Mouse (Mus musculus) small intestine, adult 2 months (tissue): Measurements from ENCODE around the gene Rhobtb1. TPM values are rescaled to one million over a fixed set of nuclear protein-coding genes. Genes with fewer than 3 reads are reported as not detected.

Source experiments
- H3K27ac ChIP-seq: fragments of 200-500 bp; 2 replicates; pipeline ENCODE4 v1.5.1; 2012; ENCODE audit warnings: low read depth, low read length, control low read depth, inconsistent platforms; ENCODE audit not compliant: insufficient read depth
- H3K27me3 ChIP-seq: fragments of 200-500 bp; 2 replicates; pipeline ENCODE4 v1.6.1; 2012; ENCODE audit warnings: mild to moderate bottlenecking, moderate library complexity, low read length, inconsistent platforms; ENCODE audit not compliant: control insufficient read depth, insufficient read depth
- H3K36me3 ChIP-seq: fragments of 200-500 bp; 2 replicates; pipeline ENCODE4 v1.6.1; 2012; ENCODE audit warnings: mild to moderate bottlenecking, low read length, control low read depth, inconsistent platforms; ENCODE audit not compliant: control insufficient read depth, insufficient read depth
- H3K4me1 ChIP-seq: fragments of 200-500 bp; 2 replicates; pipeline ENCODE4 v1.6.1; 2012; ENCODE audit warnings: low read length, inconsistent platforms, mixed read lengths; ENCODE audit not compliant: control insufficient read depth, insufficient read depth, insufficient read length
- H3K4me3 ChIP-seq: fragments of 200-500 bp; 2 replicates; pipeline ENCODE4 v1.5.1; 2012; ENCODE audit warnings: low read depth, mild to moderate bottlenecking, control low read depth, inconsistent platforms, low read length, moderate library complexity
- CTCF ChIP-seq: fragments of 200-500 bp; IDR thresholded peaks from 2 replicates; pipeline ENCODE4 v1.5.1; 2012; ENCODE audit warnings: low read depth, mild to moderate bottlenecking, control low read depth, inconsistent platforms, low read length, moderate library complexity, mixed read lengths; ENCODE audit not compliant: insufficient replicate concordance, insufficient read length; ENCODE audit errors: extremely low read depth
- POLR2A ChIP-seq: fragments of 200-500 bp; IDR thresholded peaks from 2 replicates; pipeline ENCODE4 v1.6.1; 2012; ENCODE audit warnings: low read depth, mild to moderate bottlenecking, control low read depth, inconsistent platforms, low read length, moderate library complexity
- WGBS: fragments of 180-500 bp; shearing (Covaris S2); methylation state at CpG from one replicate; pipeline ENCODE4 v1.1.7; 2018; 5-methylcytosine and 5-hydroxymethylcytosine counted together
- polyA plus RNA-seq: library from polyadenylated mRNA; depleted of rRNA; stranded (reverse); fragments of >200 nt; gene quantifications from 2 replicates; pipeline ENCODE4 v1.2.3, GENCODE M21; 2012

The Rhobtb1 gene
- polyA plus RNA-seq, 1 experiment = 7.9 TPM

GRCm38 (mm10) chr10:69245906-69246668 is 94.9 kb downstream of the Rhobtb1 start:
- Histone ChIP-seq H3K27me3 (no peaks in the 10 kb centered on the region), H3K4me3 (no peak overlapping the region), H3K27ac (peak overlapping the region; percentile 44), H3K4me1 (peaks cover 6% of the 10 kb centered on the region; the same call in 1 of the 2 replicates), H3K36me3 (no peaks in the 10 kb centered on the region)
- no peak for TF ChIP-seq CTCF
- WGBS = 79% methylated on average over 10 of the region's 10 CpGs

GRCm38 (mm10) chr10:69246762-69247161 is 95.5 kb downstream of the Rhobtb1 start:
- Histone ChIP-seq H3K4me1 (peaks cover 8% of the 10 kb centered on the region; the same call in 1 of the 2 replicates), H3K4me3 (no peak overlapping the region), H3K36me3 (no peaks in the 10 kb centered on the region), H3K27ac (peak overlapping the region; percentile 44), H3K27me3 (no peaks in the 10 kb centered on the region)
- WGBS = 65% methylated on average over 3 of the region's 3 CpGs
- TF ChIP-seq CTCF (no peak), POLR2A (no peak)

- peak overlapping the region; percentile 57 for H3K27ac ChIP-seq
- no peaks in the 10 kb centered on the region for H3K36me3 ChIP-seq
- no peaks in the 10 kb centered on the region for H3K27me3 ChIP-seq
- 83% methylated on average over 7 of the region's 7 CpGs for WGBS
- TF ChIP-seq CTCF (no peak), POLR2A (no peak)
- no peak overlapping the region for H3K4me3 ChIP-seq
- peaks cover 12% of the 10 kb centered on the region; the same call in 1 of the 2 replicates for H3K4me1 ChIP-seq
Measured at GRCm38 (mm10) chr10:69247311-69248033, 96.2 kb downstream of the Rhobtb1 start.

GRCm38 (mm10) chr10:69248261-69249160 is 97.3 kb downstream of the Rhobtb1 start:
- peaks cover 12% of the 10 kb centered on the region; the same call in 1 of the 2 replicates for H3K4me1 ChIP-seq
- no peaks in the 10 kb centered on the region for H3K27me3 ChIP-seq
- H3K36me3 ChIP-seq = no peaks in the 10 kb centered on the region
- H3K27ac ChIP-seq = peak overlapping the region; percentile 57
- no peak overlapping the region for H3K4me3 ChIP-seq
- no peak for TF ChIP-seq POLR2A
- TF ChIP-seq CTCF = no peak
- 89% methylated on average over 29 of the region's 29 CpGs for WGBS

GRCm38 (mm10) chr10:69251254-69251653 is 100.0 kb downstream of the Rhobtb1 start:
- Histone ChIP-seq H3K4me1 (peaks cover 25% of the 10 kb centered on the region), H3K4me3 (no peak overlapping the region), H3K27me3 (no peaks in the 10 kb centered on the region), H3K36me3 (no peaks in the 10 kb centered on the region), H3K27ac (no peak overlapping the region)
- WGBS = 86% methylated on average over 6 of the region's 6 CpGs
- TF ChIP-seq POLR2A = no peak
- TF ChIP-seq CTCF = no peak

GRCm38 (mm10) chr10:69252112-69253074 is 101.2 kb downstream of the Rhobtb1 start:
- no peak for TF ChIP-seq POLR2A
- TF ChIP-seq CTCF = no peak
- peaks cover 23% of the 10 kb centered on the region for H3K4me1 ChIP-seq
- no peaks in the 10 kb centered on the region for H3K27me3 ChIP-seq
- no peaks in the 10 kb centered on the region for H3K36me3 ChIP-seq
- WGBS = 73% methylated on average over 17 of the region's 17 CpGs
- peak overlapping the region; percentile 57 for H3K27ac ChIP-seq
- no peak overlapping the region for H3K4me3 ChIP-seq
